Mouse (Mus musculus): ENCODE data around the gene Pigk. TPM values are rescaled to one million over a fixed set of nuclear protein-coding genes. Genes with fewer than 3 reads are reported as not detected.
"Not testable (repeated sequence)": the region's sequence is repeated elsewhere in the genome, so short reads cannot be mapped to it uniquely, and the experiment has no call there.

The Pigk gene
- 63.0 and 70.0 TPM in 2 replicates for total RNA-seq (2021)
- long read RNA-seq, full-length matches to known transcripts: 85 of 100 reads
- long read RNA-seq, partial matches to known transcripts: 2 of 100 reads
- long read RNA-seq, other reads (novel, unspliced or antisense): 13 of 100 reads

- peak; percentile 94 for DNase-seq
Observed at GRCm38 (mm10) chr3:152713991-152714902, at the start of gene Pigk. TSS of gene Pigk (plus strand) at chr3:152714100.

GRCm38 (mm10) chr3:152666991-152667355 is 46.9 kb upstream of the Pigk start:
- DNase-seq: no peak

- peak; percentile 54 for DNase-seq
Observed at GRCm38 (mm10) chr3:152667356-152668211, 46.3 kb upstream of the Pigk start.

- no peak for DNase-seq
Observed at GRCm38 (mm10) chr3:152668239-152668638, 45.7 kb upstream of the Pigk start, which contains the start of gene Ak5. TSS of gene Ak5 (minus strand) at chr3:152668360.

GRCm38 (mm10) chr3:152668793-152669192 is 45.1 kb upstream of the Pigk start:
- no peak for DNase-seq

- DNase-seq: no peak
Observed at GRCm38 (mm10) chr3:152669783-152670182, 44.1 kb upstream of the Pigk start.

- DNase-seq: no peak
Observed at GRCm38 (mm10) chr3:152674663-152675062, 39.2 kb upstream of the Pigk start.

- no peak for DNase-seq
Observed at GRCm38 (mm10) chr3:152688532-152688931, 25.4 kb upstream of the Pigk start.

GRCm38 (mm10) chr3:152689105-152689504 is 24.8 kb upstream of the Pigk start:
- DNase-seq: no peak

- DNase-seq: no peak
Observed at GRCm38 (mm10) chr3:152694950-152695349, 18.9 kb upstream of the Pigk start.

GRCm38 (mm10) chr3:152698017-152698416 is 15.9 kb upstream of the Pigk start:
- DNase-seq: no peak

- DNase-seq: no peak
Observed at GRCm38 (mm10) chr3:152699261-152699660, 14.6 kb upstream of the Pigk start.

GRCm38 (mm10) chr3:152701536-152701935 is 12.4 kb upstream of the Pigk start:
- not testable (repeated sequence) for DNase-seq

GRCm38 (mm10) chr3:152702274-152702843 is 11.5 kb upstream of the Pigk start:
- DNase-seq: no peak

GRCm38 (mm10) chr3:152705826-152706225 is 8.1 kb upstream of the Pigk start:
- no peak for DNase-seq

- DNase-seq: no peak
Observed at GRCm38 (mm10) chr3:152706901-152707300, 7.0 kb upstream of the Pigk start.

- DNase-seq: no peak
Observed at GRCm38 (mm10) chr3:152707321-152707823, 6.5 kb upstream of the Pigk start.

- no peak for DNase-seq
Observed at GRCm38 (mm10) chr3:152709936-152710335, 4.0 kb upstream of the Pigk start.

GRCm38 (mm10) chr3:152712957-152713356 is 943 bp upstream of the Pigk start:
- DNase-seq: no peak

- no peak for DNase-seq
Observed at GRCm38 (mm10) chr3:152721301-152721700, 7.4 kb downstream of the Pigk start.

GRCm38 (mm10) chr3:152722836-152723235 is 8.9 kb downstream of the Pigk start:
- no peak for DNase-seq

- DNase-seq: no peak
Observed at GRCm38 (mm10) chr3:152724446-152724845, 10.5 kb downstream of the Pigk start.
